Mouse (Mus musculus) granulocyte monocyte progenitor cell, adult 5-6 weeks (primary cell): ENCODE measurements around the gene BC067074. TPM values are rescaled to one million over a fixed set of nuclear protein-coding genes. Genes with fewer than 3 reads are reported as not detected.

Experiments
- ATAC-seq: replicated peaks from 2 replicates; pipeline ENCODE4 v1.8.0; 2016; ENCODE audit warnings: mild to moderate bottlenecking, moderate TSS enrichment, inconsistent platforms; ENCODE audit not compliant: poor library complexity, severe bottlenecking
- total RNA-seq, 2 experiments: library from RNA; stranded (forward) in 1 of 2; stranded (reverse) in 1 of 2; fragments of 200-712, 200-1000 nt in 1 of 2; fragments of >200 nt in 1 of 2; fragmentation: Nextera tagmentation in 1 of 2; gene quantifications; 2 replicates each; pipeline ENCODE4 v1.2.3; 2014 to 2017

BC067074 gene
- total RNA-seq, 2 experiments from 2014 or later, result not detected

GRCm38 (mm10) chr13:113369622-113370021 lies 76.7 kb downstream of the BC067074 start:
- ATAC-seq, result no peak

GRCm38 (mm10) chr13:113373291-113374083 lies 80.5 kb downstream of the BC067074 start:
- no peak for ATAC-seq

GRCm38 (mm10) chr13:113374084-113374405 lies 81.1 kb downstream of the BC067074 start:
- no peak for ATAC-seq

- ATAC-seq, result no peak
Measured at GRCm38 (mm10) chr13:113377631-113378030, 84.7 kb downstream of the BC067074 start.

- peak; percentile 72 for ATAC-seq
Measured at GRCm38 (mm10) chr13:113378980-113379410, 86.0 kb downstream of the BC067074 start.

GRCm38 (mm10) chr13:113379766-113380309 lies 86.9 kb downstream of the BC067074 start:
- ATAC-seq, result no peak

GRCm38 (mm10) chr13:113381710-113382109 lies 88.8 kb downstream of the BC067074 start:
- peak; percentile 84 for ATAC-seq

- peak; percentile 50 for ATAC-seq
Measured at GRCm38 (mm10) chr13:113382201-113382600, 89.2 kb downstream of the BC067074 start.

GRCm38 (mm10) chr13:113382770-113383169 lies 89.8 kb downstream of the BC067074 start:
- peak; percentile 59 for ATAC-seq

GRCm38 (mm10) chr13:113393386-113393785 lies 100.4 kb downstream of the BC067074 start:
- ATAC-seq, result no peak

GRCm38 (mm10) chr13:113394591-113394990 lies 101.6 kb downstream of the BC067074 start:
- no peak for ATAC-seq

GRCm38 (mm10) chr13:113397006-113397520 lies 104.1 kb downstream of the BC067074 start:
- no peak for ATAC-seq

- no peak for ATAC-seq
Measured at GRCm38 (mm10) chr13:113401373-113402010, 108.5 kb downstream of the BC067074 start.

GRCm38 (mm10) chr13:113403706-113404105 lies 110.7 kb downstream of the BC067074 start:
- ATAC-seq, result no peak; the same call in 1 of the 2 replicates

- ATAC-seq, result peak; percentile 33; the same call in 1 of the 2 replicates
Measured at GRCm38 (mm10) chr13:113404172-113404571, 111.2 kb downstream of the BC067074 start.

GRCm38 (mm10) chr13:113409941-113410340 lies 117.0 kb downstream of the BC067074 start:
- ATAC-seq, result no peak

GRCm38 (mm10) chr13:113415527-113415926 lies 122.6 kb downstream of the BC067074 start:
- no peak for ATAC-seq

GRCm38 (mm10) chr13:113416986-113417385 lies 124.0 kb downstream of the BC067074 start:
- no peak for ATAC-seq

GRCm38 (mm10) chr13:113417757-113418483 lies 125.0 kb downstream of the BC067074 start:
- peak; percentile 95 for ATAC-seq

- no peak for ATAC-seq
Measured at GRCm38 (mm10) chr13:113418632-113419031, 125.7 kb downstream of the BC067074 start.
